Mouse (Mus musculus): ENCODE measurements around the gene Fam129a.

Fam129a gene

DNA sequence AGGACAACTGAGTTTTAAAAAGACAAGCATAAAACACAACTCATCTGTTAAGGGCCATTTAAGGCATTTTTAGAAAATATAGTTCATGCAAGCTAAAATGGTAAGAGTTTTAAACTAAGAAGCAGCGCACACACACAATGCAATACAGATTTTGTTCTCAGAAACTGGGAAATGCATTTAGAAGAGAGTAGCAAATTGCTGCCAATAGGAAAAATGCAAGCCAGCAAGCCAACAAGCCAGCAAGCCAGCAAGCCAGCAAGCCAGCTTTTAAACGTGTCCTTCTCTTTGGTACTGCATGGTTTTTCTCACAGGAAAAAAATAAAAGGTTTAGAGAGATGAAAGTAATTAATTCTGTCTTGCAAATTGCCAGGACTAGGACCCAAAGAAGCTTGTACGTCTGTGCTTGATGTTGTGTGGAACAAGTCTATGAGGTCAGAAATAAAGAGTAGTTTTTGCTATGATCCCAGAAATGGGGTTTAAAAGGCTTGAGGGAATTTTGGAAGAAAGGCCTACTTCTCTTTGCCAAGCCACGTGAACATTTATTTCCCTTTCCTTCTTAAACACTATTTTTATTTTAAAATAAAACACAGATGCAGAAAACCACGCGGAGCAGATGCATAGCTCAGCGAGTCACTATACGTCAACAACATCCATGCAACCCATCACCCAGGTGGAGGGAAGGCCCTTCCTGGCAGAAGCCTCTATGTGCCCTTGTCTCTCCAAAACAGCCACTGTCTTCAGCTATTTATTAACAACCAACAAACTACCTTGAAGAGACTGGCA, 9.4 kb downstream of the Fam129a start:
- peaks cover 21% of the 10 kb centered on the region for H3K4me1 ChIP-seq (replicated peaks; ENCODE audit: low read depth, low read length)
- no peak overlapping the region for H3K4me3 ChIP-seq (replicated peaks; ENCODE audit: low read length)
- no peaks in the 10 kb centered on the region for H3K9me3 ChIP-seq (ENCODE audit: low read length)
- no peaks in the 10 kb centered on the region for H3K27me3 ChIP-seq (ENCODE audit: insufficient read depth, low read length)
- TF ChIP-seq NANOG (IDR thresholded peaks at IDR 0.05; ENCODE audit: borderline replicate concordance, low read length) (no peak), CTCF (conservative IDR thresholded peaks at IDR 0.05; ENCODE audit: low read length) (no peak), POU5F1 (IDR thresholded peaks at IDR 0.05; ENCODE audit: borderline replicate concordance, low read length) (no peak)
- no peaks in the 10 kb centered on the region for H3K36me3 ChIP-seq (ENCODE audit: insufficient read depth, low read length)

DNA sequence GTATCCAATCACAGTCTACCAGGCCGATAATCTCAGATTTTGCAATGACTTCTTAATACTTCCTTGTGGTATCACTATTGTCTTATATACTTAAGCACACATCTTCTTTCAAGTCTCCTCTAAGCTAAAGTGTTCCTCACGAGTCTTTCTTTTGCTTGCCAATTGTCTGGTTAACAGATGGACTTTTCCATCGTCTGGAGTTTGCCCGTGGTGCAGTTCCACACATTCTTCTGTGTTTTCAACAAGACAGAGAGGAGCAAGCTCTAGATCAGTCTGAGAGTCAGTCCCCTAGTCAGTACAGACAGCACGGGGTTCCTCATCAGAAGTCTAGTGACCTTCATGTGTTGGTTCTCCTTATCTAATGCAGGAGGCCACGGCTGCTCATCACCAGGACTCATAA, 10.5 kb downstream of the Fam129a start:
- peaks cover 21% of the 10 kb centered on the region for H3K4me1 ChIP-seq (replicated peaks; ENCODE audit: low read depth, low read length)

GRCm38 (mm10) chr1:151581977-151582376, 11.0 kb downstream of the Fam129a start:
- Histone ChIP-seq H3K4me1 (replicated peaks; ENCODE audit: low read depth, low read length) (peaks cover 21% of the 10 kb centered on the region), H3K4me3 (replicated peaks; ENCODE audit: low read length) (no peak overlapping the region), H3K36me3 (ENCODE audit: insufficient read depth, low read length) (no peaks in the 10 kb centered on the region), H3K27me3 (ENCODE audit: insufficient read depth, low read length) (no peaks in the 10 kb centered on the region), H3K9me3 (ENCODE audit: low read length) (no peaks in the 10 kb centered on the region)
- TF ChIP-seq POU5F1 (IDR thresholded peaks at IDR 0.05; ENCODE audit: borderline replicate concordance, low read length), result no peak
- TF ChIP-seq NANOG (IDR thresholded peaks at IDR 0.05; ENCODE audit: borderline replicate concordance, low read length), result no peak

More for the DNA sequence above, 10.5 kb downstream of the Fam129a start:
- no peaks in the 10 kb centered on the region for H3K27me3 ChIP-seq (ENCODE audit: insufficient read depth, low read length)
- H3K36me3 ChIP-seq (ENCODE audit: insufficient read depth, low read length), result no peaks in the 10 kb centered on the region
- TF ChIP-seq CTCF (conservative IDR thresholded peaks at IDR 0.05; ENCODE audit: low read length), result no peak
- no peak for TF ChIP-seq POU5F1 (IDR thresholded peaks at IDR 0.05; ENCODE audit: borderline replicate concordance, low read length)
- no peak for TF ChIP-seq NANOG (IDR thresholded peaks at IDR 0.05; ENCODE audit: borderline replicate concordance, low read length)
- no peaks in the 10 kb centered on the region for H3K9me3 ChIP-seq (ENCODE audit: low read length)
- no peak overlapping the region for H3K4me3 ChIP-seq (replicated peaks; ENCODE audit: low read length)

DNA sequence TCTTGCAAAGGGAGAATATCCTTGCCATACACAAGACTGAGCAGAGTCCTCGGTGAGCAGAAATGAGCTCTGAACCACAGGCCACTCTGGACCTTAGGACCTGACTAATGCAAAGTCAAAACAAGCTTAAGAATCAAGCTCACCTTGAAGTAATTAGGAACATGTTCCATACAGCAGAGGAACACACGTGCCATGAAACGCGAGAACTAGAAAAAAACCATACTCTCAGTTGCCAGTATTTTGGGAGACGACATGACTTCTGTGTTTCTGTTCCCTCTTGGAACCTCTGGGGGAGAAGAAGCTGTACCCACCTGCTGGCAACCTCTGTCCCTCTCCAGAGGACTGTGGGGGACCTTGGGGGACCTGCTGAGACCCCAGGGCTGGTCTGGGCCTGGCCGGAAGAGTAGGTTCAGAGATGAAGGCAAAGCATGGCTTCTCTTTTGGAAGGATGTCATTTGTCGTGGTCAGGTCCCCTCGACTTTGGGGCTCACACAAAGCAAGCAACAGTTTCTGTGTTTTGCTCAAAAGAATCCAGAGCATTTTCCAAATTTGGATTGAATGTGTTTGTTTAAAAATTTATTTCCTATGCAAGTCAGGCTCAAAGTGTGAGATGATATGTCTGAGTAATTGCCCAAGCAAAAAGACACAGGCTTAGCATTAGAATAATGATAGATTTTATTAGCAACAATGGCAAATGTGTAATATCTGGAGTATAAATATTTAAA, 12.6 kb downstream of the Fam129a start:
- Histone ChIP-seq H3K36me3 (ENCODE audit: insufficient read depth, low read length) (no peaks in the 10 kb centered on the region), H3K27me3 (ENCODE audit: insufficient read depth, low read length) (no peaks in the 10 kb centered on the region), H3K9me3 (ENCODE audit: low read length) (no peaks in the 10 kb centered on the region), H3K4me3 (replicated peaks; ENCODE audit: low read length) (no peak overlapping the region), H3K4me1 (replicated peaks; ENCODE audit: low read depth, low read length) (peaks cover 21% of the 10 kb centered on the region)
- TF ChIP-seq CTCF (conservative IDR thresholded peaks at IDR 0.05; ENCODE audit: low read length) (no peak), NANOG (IDR thresholded peaks at IDR 0.05; ENCODE audit: borderline replicate concordance, low read length) (no peak), POU5F1 (IDR thresholded peaks at IDR 0.05; ENCODE audit: borderline replicate concordance, low read length) (no peak)

- no peaks in the 10 kb centered on the region for H3K36me3 ChIP-seq (ENCODE audit: insufficient read depth, low read length)
- no peaks in the 10 kb centered on the region for H3K9me3 ChIP-seq (ENCODE audit: low read length)
- H3K27me3 ChIP-seq (ENCODE audit: insufficient read depth, low read length), result no peaks in the 10 kb centered on the region
- peaks cover 19% of the 10 kb centered on the region for H3K4me1 ChIP-seq (replicated peaks; ENCODE audit: low read depth, low read length)
- H3K4me3 ChIP-seq (replicated peaks; ENCODE audit: low read length), result no peak overlapping the region
- no peak for TF ChIP-seq NANOG (IDR thresholded peaks at IDR 0.05; ENCODE audit: borderline replicate concordance, low read length)
- no peak for TF ChIP-seq POU5F1 (IDR thresholded peaks at IDR 0.05; ENCODE audit: borderline replicate concordance, low read length)
- TF ChIP-seq CTCF (conservative IDR thresholded peaks at IDR 0.05; ENCODE audit: low read length), result no peak
Observed at GRCm38 (mm10) chr1:151584182-151584471, 13.1 kb downstream of the Fam129a start.

DNA sequence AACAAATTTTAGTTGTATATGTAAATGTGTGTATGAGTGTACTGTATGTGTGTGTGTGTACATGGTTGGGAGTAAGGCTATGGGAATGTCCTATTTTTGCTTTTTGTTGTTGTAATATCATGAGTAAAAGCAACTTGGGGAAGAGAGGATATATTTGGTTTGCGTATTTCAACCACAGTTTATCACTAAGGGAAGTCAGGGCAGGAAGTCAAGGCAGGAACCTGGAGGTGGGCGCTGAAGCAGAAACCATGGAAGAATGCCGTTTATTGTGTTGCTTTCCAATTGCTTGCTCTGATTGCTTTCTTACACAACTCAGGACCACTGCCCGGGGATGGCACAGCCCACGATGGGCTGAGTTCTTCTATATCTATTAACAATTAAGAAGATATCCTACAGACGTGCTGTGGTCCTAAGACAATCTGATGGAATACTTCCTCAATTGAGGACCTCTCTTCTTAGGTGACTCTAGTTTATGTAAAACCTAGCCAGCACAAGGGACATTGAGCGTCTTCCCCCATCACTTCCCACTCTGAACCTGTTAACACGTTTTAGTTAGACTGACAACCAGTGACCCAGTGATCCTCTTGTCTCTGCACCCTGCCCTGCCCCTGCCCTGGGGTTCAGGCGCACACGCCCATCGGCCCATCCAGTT, 13.7 kb downstream of the Fam129a start:
- TF ChIP-seq NANOG (IDR thresholded peaks at IDR 0.05; ENCODE audit: borderline replicate concordance, low read length) (no peak), POU5F1 (IDR thresholded peaks at IDR 0.05; ENCODE audit: borderline replicate concordance, low read length) (no peak), CTCF (conservative IDR thresholded peaks at IDR 0.05; ENCODE audit: low read length) (no peak)
- H3K4me3 ChIP-seq (replicated peaks; ENCODE audit: low read length), result no peak overlapping the region
- H3K27me3 ChIP-seq (ENCODE audit: insufficient read depth, low read length), result no peaks in the 10 kb centered on the region
- no peaks in the 10 kb centered on the region for H3K9me3 ChIP-seq (ENCODE audit: low read length)
- H3K4me1 ChIP-seq (replicated peaks; ENCODE audit: low read depth, low read length), result peaks cover 14% of the 10 kb centered on the region
- H3K36me3 ChIP-seq (ENCODE audit: insufficient read depth, low read length), result no peaks in the 10 kb centered on the region

DNA sequence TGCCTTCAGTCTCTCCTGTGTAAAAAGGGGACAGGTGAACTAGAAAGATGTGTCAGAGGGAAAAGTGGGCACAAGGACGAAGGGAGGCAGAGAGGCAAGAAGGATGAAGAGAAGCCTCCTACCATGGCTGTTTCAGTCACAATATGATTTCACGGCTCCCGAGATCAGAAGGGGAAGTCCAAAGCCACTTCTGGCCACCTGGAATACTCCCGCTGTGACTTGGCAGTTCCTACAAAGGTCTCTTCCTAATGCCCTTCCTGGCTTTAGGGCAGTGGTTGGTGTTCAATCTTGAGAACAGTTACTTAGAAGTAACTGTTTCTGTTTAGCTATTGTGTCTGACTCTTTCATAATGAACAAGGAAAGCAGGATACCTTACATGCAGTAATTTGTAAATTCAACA, 14.7 kb downstream of the Fam129a start:
- H3K4me1 ChIP-seq (replicated peaks; ENCODE audit: low read depth, low read length), result peaks cover 14% of the 10 kb centered on the region
- TF ChIP-seq CTCF (conservative IDR thresholded peaks at IDR 0.05; ENCODE audit: low read length), result no peak
- TF ChIP-seq NANOG (IDR thresholded peaks at IDR 0.05; ENCODE audit: borderline replicate concordance, low read length), result no peak
- TF ChIP-seq POU5F1 (IDR thresholded peaks at IDR 0.05; ENCODE audit: borderline replicate concordance, low read length), result no peak
- H3K36me3 ChIP-seq (ENCODE audit: insufficient read depth, low read length), result no peaks in the 10 kb centered on the region
- no peak overlapping the region for H3K4me3 ChIP-seq (replicated peaks; ENCODE audit: low read length)
- no peaks in the 10 kb centered on the region for H3K9me3 ChIP-seq (ENCODE audit: low read length)
- H3K27me3 ChIP-seq (ENCODE audit: insufficient read depth, low read length), result no peaks in the 10 kb centered on the region

Data from E14TG2a.4 (cell line).